Mouse (Mus musculus) C2C12 (cell line): Measurements from ENCODE around the gene Ppp6r3. TPM values are rescaled to one million over a fixed set of nuclear protein-coding genes. Genes with fewer than 3 reads are reported as not detected.

Experiments
- H3K27me3 ChIP-seq: one replicate; pipeline ENCODE4 v1.6.1; 2011; ENCODE audit not compliant: control insufficient read depth, insufficient read depth, insufficient read length
- H3K36me3 ChIP-seq: one replicate; pipeline ENCODE4 v1.6.1; 2011; ENCODE audit not compliant: control insufficient read depth, insufficient read depth
- H3K4me3 ChIP-seq: one replicate; pipeline ENCODE4 v1.5.1; 2011; ENCODE audit warnings: mild to moderate bottlenecking, control low read depth; ENCODE audit not compliant: poor library complexity, insufficient read depth, severe bottlenecking
- H3K79me2 ChIP-seq: one replicate; pipeline ENCODE4 v1.6.1; 2011; ENCODE audit not compliant: control insufficient read depth, insufficient read depth
- H3K79me3 ChIP-seq: one replicate; pipeline ENCODE4 v1.6.1; 2011; ENCODE audit warnings: low read depth, control low read depth
- H3ac ChIP-seq: one replicate; pipeline ENCODE3; 2011; ENCODE audit warnings: low read depth; ENCODE audit not compliant: control insufficient read depth, insufficient read length
- CEBPB ChIP-seq: IDR thresholded peaks from one replicate; pipeline ENCODE4 v1.6.1; 2011; ENCODE audit warnings: low read depth, mild to moderate bottlenecking, control low read depth, moderate library complexity
- CTCF ChIP-seq: IDR thresholded peaks from one replicate; pipeline ENCODE4 v1.5.1; 2011; ENCODE audit not compliant: control insufficient read depth, insufficient read depth, insufficient read length
- FOSL1 ChIP-seq: IDR thresholded peaks from one replicate; pipeline ENCODE4 v1.8.0; 2011; ENCODE audit warnings: mild to moderate bottlenecking, low read length; ENCODE audit not compliant: poor library complexity, insufficient read depth, severe bottlenecking
- MAX ChIP-seq: IDR thresholded peaks from one replicate; pipeline ENCODE4 v1.6.1; 2011; ENCODE audit warnings: mild to moderate bottlenecking, control low read depth
- MYOD1 ChIP-seq: IDR thresholded peaks from one replicate; pipeline ENCODE4 v1.6.1; 2011; ENCODE audit warnings: low read depth; ENCODE audit not compliant: control insufficient read depth, insufficient read length
- MYOG ChIP-seq: IDR thresholded peaks from one replicate; pipeline ENCODE4 v1.6.1; 2011; ENCODE audit not compliant: control insufficient read depth, insufficient read length; ENCODE audit errors: extremely low read depth
- USF1 ChIP-seq: IDR thresholded peaks from one replicate; pipeline ENCODE4 v1.6.1; 2011; ENCODE audit warnings: low read depth, mild to moderate bottlenecking, control low read depth, moderate library complexity
- polyA plus RNA-seq: library from polyadenylated mRNA; unstranded; fragments of >200 nt; fragmentation: generic; extraction: Trizol; gene quantifications from one replicate; pipeline ENCODE4 v1.2.1, GENCODE M21; 2012; ENCODE audit warnings: missing spikeins

Gene Ppp6r3
- polyA plus RNA-seq, 1 experiment, result 18.1 TPM

- H3K79me2 ChIP-seq, result no peaks in the 10 kb centered on the region
- H3K27me3 ChIP-seq, result no peaks in the 10 kb centered on the region
- no peaks in the 10 kb centered on the region for H3K79me3 ChIP-seq
- no peak for TF ChIP-seq USF1
- TF ChIP-seq CEBPB, result no peak
- no peak for TF ChIP-seq FOSL1
- no peak for TF ChIP-seq MAX
- TF ChIP-seq CTCF, result no peak
- no peak for TF ChIP-seq MYOD1
- TF ChIP-seq MYOG, result no peak
- H3K36me3 ChIP-seq, result peaks cover 91% of the 10 kb centered on the region
- no peak overlapping the region for H3K4me3 ChIP-seq
- no peak overlapping the region for H3ac ChIP-seq
Observed at GRCm38 (mm10) chr19:3489826-3490225, 85.7 kb downstream of the Ppp6r3 start.

DNA sequence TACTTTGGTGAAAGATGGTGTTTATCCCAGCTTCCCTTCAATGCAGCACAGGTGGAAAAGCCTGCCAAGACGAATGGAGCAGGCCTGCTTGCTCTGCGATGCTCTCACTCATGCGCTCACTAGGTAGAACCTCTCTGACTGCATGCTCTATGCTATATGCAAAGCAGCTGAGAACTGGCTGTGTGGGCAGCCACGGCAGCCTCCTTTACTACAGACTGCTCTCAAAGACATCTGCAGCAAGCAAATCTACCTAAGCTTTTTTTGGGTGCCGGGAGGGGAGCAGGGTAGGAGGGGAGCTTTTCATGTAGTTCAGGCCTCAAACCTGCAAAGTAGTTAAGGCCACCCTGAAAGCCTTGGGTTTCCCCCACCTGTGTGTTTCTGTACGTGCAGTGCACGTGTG is 92.7 kb downstream of the Ppp6r3 start:
- H3K79me3 ChIP-seq, result no peaks in the 10 kb centered on the region
- H3K36me3 ChIP-seq, result peaks cover 71% of the 10 kb centered on the region
- no peak overlapping the region for H3ac ChIP-seq
- TF ChIP-seq MYOD1, result no peak
- TF ChIP-seq MYOG, result no peak
- no peak for TF ChIP-seq CTCF
- no peak for TF ChIP-seq MAX
- no peak for TF ChIP-seq USF1
- TF ChIP-seq CEBPB, result no peak
- TF ChIP-seq FOSL1, result no peak
- H3K79me2 ChIP-seq, result no peaks in the 10 kb centered on the region
- H3K27me3 ChIP-seq, result no peaks in the 10 kb centered on the region
- no peak overlapping the region for H3K4me3 ChIP-seq

DNA sequence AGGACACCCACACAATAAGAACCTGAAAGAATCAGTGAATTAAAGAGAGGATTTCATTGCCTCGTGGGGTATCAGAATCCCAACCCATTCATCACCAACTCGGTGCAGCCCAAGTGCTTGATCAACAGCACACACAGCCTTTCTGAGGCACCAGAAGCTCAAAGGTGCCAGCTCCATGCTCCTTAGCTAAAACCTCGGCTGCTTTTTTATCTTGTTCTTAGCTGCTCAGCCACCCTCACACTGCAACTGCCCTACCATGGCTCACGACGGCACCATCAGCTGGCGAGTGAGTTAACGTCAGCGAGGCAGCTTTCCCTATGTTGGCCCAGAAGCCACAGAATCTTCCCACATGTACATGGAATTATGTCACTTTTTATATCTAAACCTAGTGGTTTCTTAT is 95.4 kb downstream of the Ppp6r3 start:
- no peaks in the 10 kb centered on the region for H3K27me3 ChIP-seq
- TF ChIP-seq USF1 (no peak), FOSL1 (no peak), MYOG (no peak)
- no peaks in the 10 kb centered on the region for H3K79me3 ChIP-seq
- H3K79me2 ChIP-seq, result no peaks in the 10 kb centered on the region
- H3K4me3 ChIP-seq, result no peak overlapping the region
- H3ac ChIP-seq, result no peak overlapping the region
- peaks cover 64% of the 10 kb centered on the region for H3K36me3 ChIP-seq

DNA sequence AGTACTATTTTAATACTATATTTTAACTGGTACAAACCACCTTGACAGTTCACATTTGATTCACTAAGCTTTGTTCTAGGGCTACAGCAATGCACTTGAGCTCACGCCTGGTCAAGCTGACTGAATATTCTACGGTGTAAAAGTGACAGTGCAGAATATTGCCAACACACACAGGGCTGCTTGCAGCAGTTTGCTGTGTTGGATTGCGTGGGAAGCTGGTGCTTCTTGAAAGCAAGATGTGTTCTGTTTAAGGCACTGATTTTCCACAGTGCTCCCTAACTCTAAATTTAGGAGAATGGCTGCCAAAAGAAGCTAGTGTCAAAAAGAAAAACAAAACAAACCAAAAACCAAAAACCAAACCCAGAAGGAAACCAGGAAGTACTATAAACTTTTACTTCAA is 98.6 kb downstream of the Ppp6r3 start:
- no peak overlapping the region for H3ac ChIP-seq
- TF ChIP-seq MAX (no peak), MYOG (no peak), CTCF (no peak), FOSL1 (no peak)
- peaks cover 49% of the 10 kb centered on the region for H3K36me3 ChIP-seq
- H3K79me3 ChIP-seq, result no peaks in the 10 kb centered on the region
- no peaks in the 10 kb centered on the region for H3K79me2 ChIP-seq
- no peaks in the 10 kb centered on the region for H3K27me3 ChIP-seq
- H3K4me3 ChIP-seq, result no peak overlapping the region

- no peak for TF ChIP-seq MYOG
- no peak for TF ChIP-seq MYOD1
- no peak for TF ChIP-seq CEBPB
- no peak for TF ChIP-seq USF1
- no peak for TF ChIP-seq FOSL1
- no peak for TF ChIP-seq MAX
- no peak for TF ChIP-seq CTCF
- Histone ChIP-seq H3K4me3 (no peak overlapping the region), H3ac (no peak overlapping the region), H3K36me3 (peaks cover 73% of the 10 kb centered on the region), H3K79me3 (no peaks in the 10 kb centered on the region), H3K27me3 (no peaks in the 10 kb centered on the region), H3K79me2 (no peaks in the 10 kb centered on the region)
Observed at GRCm38 (mm10) chr19:3471218-3471617, 104.3 kb downstream of the Ppp6r3 start.

DNA sequence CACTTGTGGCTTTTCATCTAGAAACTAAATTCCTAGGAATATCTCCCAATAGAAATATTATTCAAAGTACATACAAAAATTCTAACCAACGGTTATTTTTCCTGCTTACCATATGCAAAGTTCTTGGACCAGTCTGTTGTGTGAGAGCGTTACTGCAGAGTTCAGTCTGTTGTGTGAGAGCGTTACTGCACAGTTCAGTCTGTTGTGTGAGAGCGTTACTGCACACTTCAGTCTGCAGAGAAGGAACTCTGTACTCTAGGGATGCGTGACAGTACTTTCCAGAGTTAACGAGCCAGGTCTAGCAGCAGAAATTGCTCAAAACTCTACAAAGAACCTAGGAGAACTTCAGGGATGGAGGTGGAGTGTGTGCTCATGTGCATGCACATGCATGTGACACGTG is 108.0 kb downstream of the Ppp6r3 start:
- Histone ChIP-seq H3K4me3 (no peak overlapping the region), H3ac (no peak overlapping the region), H3K79me3 (no peaks in the 10 kb centered on the region), H3K27me3 (no peaks in the 10 kb centered on the region), H3K36me3 (peaks cover 87% of the 10 kb centered on the region), H3K79me2 (no peaks in the 10 kb centered on the region)
- TF ChIP-seq MYOD1 (no peak), FOSL1 (no peak), CTCF (no peak), USF1 (no peak), CEBPB (no peak), MYOG (no peak), MAX (no peak)
